Mouse (Mus musculus) CD8-positive naive resting alpha-beta T cell, adult 2 months (primary cell): Measurements from ENCODE around the gene Dnajc28.
"Not testable (repeated sequence)": the region's sequence is repeated elsewhere in the genome, so short reads cannot be mapped to it uniquely, and the experiment has no call there.

Experiments used
- DNase-seq, 2 experiments: peaks; one replicate each; pipeline ENCODE4 v3.0.0; 2022; ENCODE audit warnings: low read depth in 2 of 2, low spot score in 2 of 2

The Dnajc28 gene

GRCm38 (mm10) chr16:91618511-91619501 is at the start of gene Dnajc28:
TSS of gene Dnajc28 (minus strand) at chr16:91619026.
- peak; percentile 66 to 75 for DNase-seq

- no peak for DNase-seq
Observed at GRCm38 (mm10) chr16:91663795-91664194, 45.0 kb upstream of the Dnajc28 start.

GRCm38 (mm10) chr16:91662336-91662735 is 43.5 kb upstream of the Dnajc28 start:
- DNase-seq = no peak

GRCm38 (mm10) chr16:91661397-91661796 is 42.6 kb upstream of the Dnajc28 start:
- DNase-seq = no peak

GRCm38 (mm10) chr16:91659798-91660197 is 41.0 kb upstream of the Dnajc28 start:
- DNase-seq = no peak

GRCm38 (mm10) chr16:91658471-91658870 is 39.6 kb upstream of the Dnajc28 start:
- DNase-seq = no peak

GRCm38 (mm10) chr16:91657285-91657684 is 38.5 kb upstream of the Dnajc28 start:
- DNase-seq = no peak

GRCm38 (mm10) chr16:91655285-91655684 is 36.5 kb upstream of the Dnajc28 start:
- DNase-seq = no peak

- DNase-seq = no peak
Observed at GRCm38 (mm10) chr16:91652191-91652590, 33.4 kb upstream of the Dnajc28 start.

GRCm38 (mm10) chr16:91649781-91650180 is 31.0 kb upstream of the Dnajc28 start:
- DNase-seq = no peak

- no peak for DNase-seq
Observed at GRCm38 (mm10) chr16:91649246-91649645, 30.4 kb upstream of the Dnajc28 start.

GRCm38 (mm10) chr16:91648220-91648550 is 29.4 kb upstream of the Dnajc28 start:
- DNase-seq = peak; percentile 35 to 48

- DNase-seq = peak; percentile 91 to 96
Observed at GRCm38 (mm10) chr16:91647461-91648219, 28.8 kb upstream of the Dnajc28 start, which contains the start of gene Son. TSS of gene Son (plus strand) at chr16:91647506.

GRCm38 (mm10) chr16:91646681-91647419 is 28.0 kb upstream of the Dnajc28 start, which contains the start of gene Gart:
TSS of gene Gart (minus strand) at chr16:91646952.
- peak; percentile 88 to 90 for DNase-seq

- peak; percentile 37 to 49 for DNase-seq
Observed at GRCm38 (mm10) chr16:91645995-91646602, 27.3 kb upstream of the Dnajc28 start.

GRCm38 (mm10) chr16:91645420-91645819 is 26.6 kb upstream of the Dnajc28 start:
- DNase-seq = not testable (repeated sequence)

- no peak for DNase-seq
Observed at GRCm38 (mm10) chr16:91644901-91645300, 26.1 kb upstream of the Dnajc28 start.

- no peak for DNase-seq
Observed at GRCm38 (mm10) chr16:91640171-91640570, 21.3 kb upstream of the Dnajc28 start.

- DNase-seq = no peak
Observed at GRCm38 (mm10) chr16:91639636-91640035, 20.8 kb upstream of the Dnajc28 start.

- no peak for DNase-seq
Observed at GRCm38 (mm10) chr16:91639161-91639560, 20.3 kb upstream of the Dnajc28 start.

- no peak for DNase-seq
Observed at GRCm38 (mm10) chr16:91633641-91634040, 14.8 kb upstream of the Dnajc28 start.
